Mouse (Mus musculus): ENCODE measurements around the gene Cdh23. TPM values are rescaled to one million over a fixed set of nuclear protein-coding genes. Genes with fewer than 3 reads are reported as not detected.

Gene Cdh23
- total and polyA plus RNA-seq, 3 experiments: 0.05 TPM; not detected in 2

- no peak for DNase-seq (ENCODE audit: low spot score)
- no peaks in the 10 kb centered on the region for H3K36me3 ChIP-seq (replicated peaks)
- ATAC-seq (ENCODE audit: extremely low read depth, insufficient number of reproducible peaks, low FRiP score, poor library complexity, severe bottlenecking): no peak
- no peaks in the 10 kb centered on the region for H3K4me1 ChIP-seq (ENCODE audit: insufficient read depth, low read depth, low read length)
- H3K27me3 ChIP-seq (ENCODE audit: insufficient read depth, low read length): no peaks in the 10 kb centered on the region
- TF ChIP-seq GATA1 (IDR thresholded peaks at IDR 0.05; ENCODE audit: borderline replicate concordance, low read length): no peak
- no peak for TF ChIP-seq TAL1 (conservative IDR thresholded peaks at IDR 0.05; ENCODE audit: low read depth, low read length)
- TF ChIP-seq GATA2 (IDR thresholded peaks at IDR 0.05; ENCODE audit: borderline replicate concordance, low read depth, low read length): no peak
- no peak for TF ChIP-seq POLR2AphosphoS5 (IDR thresholded peaks at IDR 0.05; ENCODE audit: insufficient replicate concordance, low read depth, low read length)
- no peak for TF ChIP-seq CTCF (IDR thresholded peaks at IDR 0.05; ENCODE audit: low read depth, low read length)
- H3K4me3 ChIP-seq (ENCODE audit: low read depth, low read length): no peak overlapping the region
- no peaks in the 10 kb centered on the region for H3K9me3 ChIP-seq (replicated peaks)
Observed at GRCm38 (mm10) chr10:60358776-60359175, 337.5 kb downstream of the Cdh23 start.

DNA sequence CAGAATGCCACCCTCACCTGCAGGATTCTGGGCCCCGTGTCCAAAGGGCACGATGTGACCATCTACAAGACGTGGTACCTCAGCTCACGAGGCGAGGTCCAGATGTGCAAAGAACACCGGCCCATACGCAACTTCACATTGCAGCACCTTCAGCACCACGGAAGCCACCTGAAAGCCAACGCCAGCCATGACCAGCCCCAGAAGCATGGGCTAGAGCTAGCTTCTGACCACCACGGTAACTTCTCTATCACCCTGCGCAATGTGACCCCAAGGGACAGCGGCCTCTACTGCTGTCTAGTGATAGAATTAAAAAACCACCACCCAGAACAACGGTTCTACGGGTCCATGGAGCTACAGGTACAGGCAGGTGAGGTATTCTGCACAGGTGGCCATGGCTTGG is 338.4 kb downstream of the Cdh23 start:
- TF ChIP-seq CTCF (IDR thresholded peaks at IDR 0.05; ENCODE audit: low read depth, low read length) (no peak), POLR2AphosphoS5 (IDR thresholded peaks at IDR 0.05; ENCODE audit: insufficient replicate concordance, low read depth, low read length) (no peak), TAL1 (conservative IDR thresholded peaks at IDR 0.05; ENCODE audit: low read depth, low read length) (no peak), GATA2 (IDR thresholded peaks at IDR 0.05; ENCODE audit: borderline replicate concordance, low read depth, low read length) (no peak), GATA1 (IDR thresholded peaks at IDR 0.05; ENCODE audit: borderline replicate concordance, low read length) (no peak)
- H3K4me3 ChIP-seq (ENCODE audit: low read depth, low read length): no peak overlapping the region
- no peaks in the 10 kb centered on the region for H3K36me3 ChIP-seq (replicated peaks)
- no peaks in the 10 kb centered on the region for H3K9me3 ChIP-seq (replicated peaks)
- DNase-seq (ENCODE audit: low spot score) (no peak), ATAC-seq (ENCODE audit: extremely low read depth, insufficient number of reproducible peaks, low FRiP score, poor library complexity, severe bottlenecking) (no peak)
- H3K4me1 ChIP-seq (ENCODE audit: insufficient read depth, low read depth, low read length): no peaks in the 10 kb centered on the region
- H3K27me3 ChIP-seq (ENCODE audit: insufficient read depth, low read length): no peaks in the 10 kb centered on the region

- Histone ChIP-seq H3K4me1 (ENCODE audit: insufficient read depth, low read depth, low read length) (no peaks in the 10 kb centered on the region), H3K36me3 (replicated peaks) (no peaks in the 10 kb centered on the region), H3K27me3 (ENCODE audit: insufficient read depth, low read length) (no peaks in the 10 kb centered on the region), H3K4me3 (ENCODE audit: low read depth, low read length) (no peak overlapping the region), H3K9me3 (replicated peaks) (no peaks in the 10 kb centered on the region)
- ATAC-seq (ENCODE audit: extremely low read depth, insufficient number of reproducible peaks, low FRiP score, poor library complexity, severe bottlenecking) (no peak), DNase-seq (ENCODE audit: low spot score) (no peak)
- no peak for TF ChIP-seq TAL1 (conservative IDR thresholded peaks at IDR 0.05; ENCODE audit: low read depth, low read length)
- no peak for TF ChIP-seq CTCF (IDR thresholded peaks at IDR 0.05; ENCODE audit: low read depth, low read length)
- no peak for TF ChIP-seq GATA2 (IDR thresholded peaks at IDR 0.05; ENCODE audit: borderline replicate concordance, low read depth, low read length)
- TF ChIP-seq POLR2AphosphoS5 (IDR thresholded peaks at IDR 0.05; ENCODE audit: insufficient replicate concordance, low read depth, low read length): no peak
- no peak for TF ChIP-seq GATA1 (IDR thresholded peaks at IDR 0.05; ENCODE audit: borderline replicate concordance, low read length)
Observed at GRCm38 (mm10) chr10:60357441-60357840, 338.8 kb downstream of the Cdh23 start.

GRCm38 (mm10) chr10:60354881-60355677 is 341.2 kb downstream of the Cdh23 start:
- TF ChIP-seq CTCF (IDR thresholded peaks at IDR 0.05; ENCODE audit: low read depth, low read length): no peak
- DNase-seq (ENCODE audit: low spot score) (no peak), ATAC-seq (ENCODE audit: extremely low read depth, insufficient number of reproducible peaks, low FRiP score, poor library complexity, severe bottlenecking) (no peak)
- Histone ChIP-seq H3K27me3 (ENCODE audit: insufficient read depth, low read length) (no peaks in the 10 kb centered on the region), H3K4me1 (ENCODE audit: insufficient read depth, low read depth, low read length) (peaks cover 2% of the 10 kb centered on the region), H3K9me3 (replicated peaks) (no peaks in the 10 kb centered on the region), H3K4me3 (ENCODE audit: low read depth, low read length) (no peak overlapping the region), H3K36me3 (replicated peaks) (no peaks in the 10 kb centered on the region)

- ATAC-seq (ENCODE audit: extremely low read depth, insufficient number of reproducible peaks, low FRiP score, poor library complexity, severe bottlenecking) (no peak), DNase-seq (ENCODE audit: low spot score) (no peak)
- no peaks in the 10 kb centered on the region for H3K36me3 ChIP-seq (replicated peaks)
- no peaks in the 10 kb centered on the region for H3K27me3 ChIP-seq (ENCODE audit: insufficient read depth, low read length)
- no peak overlapping the region for H3K4me3 ChIP-seq (ENCODE audit: low read depth, low read length)
- TF ChIP-seq CTCF (IDR thresholded peaks at IDR 0.05; ENCODE audit: low read depth, low read length) (no peak), GATA2 (IDR thresholded peaks at IDR 0.05; ENCODE audit: borderline replicate concordance, low read depth, low read length) (no peak), POLR2AphosphoS5 (IDR thresholded peaks at IDR 0.05; ENCODE audit: insufficient replicate concordance, low read depth, low read length) (no peak), GATA1 (IDR thresholded peaks at IDR 0.05; ENCODE audit: borderline replicate concordance, low read length) (no peak), TAL1 (conservative IDR thresholded peaks at IDR 0.05; ENCODE audit: low read depth, low read length) (no peak)
- peaks cover 4% of the 10 kb centered on the region for H3K4me1 ChIP-seq (ENCODE audit: insufficient read depth, low read depth, low read length)
- H3K9me3 ChIP-seq (replicated peaks): no peaks in the 10 kb centered on the region
Observed at GRCm38 (mm10) chr10:60354003-60354325, 342.3 kb downstream of the Cdh23 start.

DNA sequence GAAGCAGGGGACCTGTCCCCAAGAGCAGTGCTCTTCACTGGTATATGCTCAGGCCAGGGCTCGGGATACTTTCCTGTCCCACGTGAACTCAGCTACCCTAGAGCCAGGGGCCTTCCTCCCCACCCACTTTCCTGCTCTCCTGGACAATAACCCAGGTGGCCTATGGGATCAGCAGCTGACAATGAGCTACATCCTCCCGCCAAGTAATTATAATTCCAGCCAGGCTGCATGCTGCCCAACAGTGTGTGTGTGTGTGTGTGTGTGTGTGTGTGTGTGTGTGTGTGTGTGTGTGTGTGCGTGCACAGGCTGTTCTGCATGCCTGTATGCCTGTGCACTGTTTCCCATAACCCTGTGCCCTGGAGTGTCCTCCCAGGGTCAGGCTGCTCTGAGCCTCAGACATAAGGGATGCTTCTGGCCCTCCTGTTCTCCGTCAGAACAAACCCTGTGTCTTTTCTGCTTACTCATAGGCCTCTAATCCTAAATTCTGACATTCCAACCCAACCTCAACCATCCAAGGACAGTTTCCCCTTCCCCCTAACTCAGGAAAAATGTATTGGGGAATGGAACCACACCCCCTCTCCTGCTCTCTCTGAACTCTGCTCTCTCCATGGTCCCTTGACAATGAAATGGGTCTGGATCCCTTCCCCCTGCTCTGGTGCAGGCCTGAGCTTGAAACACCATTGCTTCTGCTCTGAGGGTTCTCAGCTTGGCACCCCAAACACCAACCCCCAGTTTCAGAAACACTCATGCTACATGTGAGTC is 342.9 kb downstream of the Cdh23 start:
- TF ChIP-seq GATA2 (IDR thresholded peaks at IDR 0.05; ENCODE audit: borderline replicate concordance, low read depth, low read length): no peak
- no peak for TF ChIP-seq GATA1 (IDR thresholded peaks at IDR 0.05; ENCODE audit: borderline replicate concordance, low read length)
- no peak for TF ChIP-seq CTCF (IDR thresholded peaks at IDR 0.05; ENCODE audit: low read depth, low read length)
- TF ChIP-seq POLR2AphosphoS5 (IDR thresholded peaks at IDR 0.05; ENCODE audit: insufficient replicate concordance, low read depth, low read length): no peak
- TF ChIP-seq TAL1 (conservative IDR thresholded peaks at IDR 0.05; ENCODE audit: low read depth, low read length): no peak
- Histone ChIP-seq H3K9me3 (replicated peaks) (no peaks in the 10 kb centered on the region), H3K27me3 (ENCODE audit: insufficient read depth, low read length) (no peaks in the 10 kb centered on the region), H3K36me3 (replicated peaks) (no peaks in the 10 kb centered on the region), H3K4me1 (ENCODE audit: insufficient read depth, low read depth, low read length) (peaks cover 5% of the 10 kb centered on the region), H3K4me3 (ENCODE audit: low read depth, low read length) (no peak overlapping the region)
- DNase-seq (ENCODE audit: low spot score) (no peak), ATAC-seq (ENCODE audit: extremely low read depth, insufficient number of reproducible peaks, low FRiP score, poor library complexity, severe bottlenecking) (no peak)

Data from G1E (cell line).